Mouse (Mus musculus) CH12F3 (cell line): ENCODE results near the gene Notch2.
"Not testable (repeated sequence)": the region's sequence is repeated elsewhere in the genome, so short reads cannot be mapped to it uniquely, and the experiment has no call there.

ENCODE experiments used
- in situ Hi-C: fragments of 300-500 bp; cut with MboI; formaldehyde crosslinking; loops from 2 replicates; pipeline ENCODE4 v1.14.3; 2020; ENCODE audit warnings: low sequenced_read_pairs

Gene Notch2

DNA sequence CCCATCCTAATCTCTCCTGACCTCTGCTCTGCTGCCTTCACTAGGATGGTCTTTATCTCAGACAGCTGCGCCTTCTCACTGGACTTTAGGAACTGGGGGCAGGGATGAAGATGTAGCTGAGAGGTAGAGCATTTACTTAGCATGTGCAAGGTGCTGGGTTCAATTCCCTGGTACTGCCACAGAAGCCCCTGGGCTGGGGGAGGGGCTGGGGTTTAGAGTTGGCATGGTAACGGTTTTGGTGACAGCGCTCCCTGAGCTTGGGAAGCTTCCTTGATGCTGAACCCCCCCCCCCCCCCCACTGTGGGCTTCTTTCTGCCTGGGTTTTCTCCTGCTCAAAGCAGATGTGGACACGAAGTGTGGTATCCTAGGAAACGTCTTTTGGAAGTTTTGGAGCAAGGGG lies 80.6 kb downstream of the Notch2 start:
- in situ Hi-C loops, result no loop called here

- in situ Hi-C loops, result no loop called here
Measured at GRCm38 (mm10) chr3:98094629-98095583, 81.6 kb downstream of the Notch2 start.

DNA sequence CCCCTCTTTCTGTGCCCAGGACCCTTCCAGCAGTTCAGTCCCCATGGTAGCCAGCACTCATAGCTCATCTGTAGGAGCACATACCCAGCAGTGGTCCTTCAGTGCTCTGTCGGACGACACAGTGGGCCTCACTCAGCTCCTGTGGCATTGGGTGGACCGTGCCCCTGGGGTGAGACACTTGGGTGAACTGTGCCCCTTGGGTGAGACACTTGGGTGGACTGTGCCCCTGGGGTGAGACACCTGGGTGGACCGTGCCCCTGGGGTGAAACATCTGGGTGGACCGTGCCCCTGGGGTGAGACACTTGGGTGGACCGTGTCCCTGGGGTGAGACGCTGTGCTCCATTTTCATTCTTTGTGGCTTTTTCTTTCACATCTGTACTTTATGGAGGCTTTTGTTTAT lies 83.7 kb downstream of the Notch2 start:
- in situ Hi-C loops, result no loop called here

GRCm38 (mm10) chr3:98098676-98099075 lies 85.3 kb downstream of the Notch2 start:
- in situ Hi-C loops, result no loop called here

- in situ Hi-C loops, result no loop called here
Measured at GRCm38 (mm10) chr3:98099287-98099686, 86.0 kb downstream of the Notch2 start.

GRCm38 (mm10) chr3:98101541-98101940 lies 88.2 kb downstream of the Notch2 start:
- in situ Hi-C loops, result no loop called here

DNA sequence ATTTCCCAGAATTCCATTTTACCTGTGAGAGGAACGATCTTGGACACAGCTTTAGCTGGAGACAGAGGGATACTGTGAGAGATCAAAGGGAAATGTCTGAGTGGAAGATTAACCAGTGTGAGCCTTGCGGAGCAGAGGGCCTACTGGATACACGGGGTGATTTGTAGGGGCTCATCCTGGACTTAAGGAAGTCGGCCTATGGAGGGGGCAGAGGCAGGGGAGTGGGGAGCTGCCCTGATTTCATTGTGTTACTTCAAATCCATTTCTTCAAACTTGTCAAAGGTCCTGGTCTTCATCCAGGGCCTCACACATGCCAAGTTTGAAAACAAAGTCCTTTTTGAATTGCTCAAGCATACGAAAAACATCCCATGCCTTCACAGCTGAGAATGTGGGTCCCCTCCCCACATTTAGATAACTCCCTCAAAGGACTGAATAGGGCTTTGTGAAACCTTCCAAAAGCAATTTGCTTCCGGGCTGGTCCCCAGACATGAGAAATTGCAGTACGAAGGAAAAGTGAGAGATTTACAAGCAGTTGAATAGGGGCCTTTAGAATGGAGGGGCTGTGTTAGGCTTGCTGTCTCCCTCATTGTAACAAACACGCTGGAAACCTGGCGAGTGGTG lies 91.6 kb downstream of the Notch2 start:
- in situ Hi-C loops, result no loop called here

DNA sequence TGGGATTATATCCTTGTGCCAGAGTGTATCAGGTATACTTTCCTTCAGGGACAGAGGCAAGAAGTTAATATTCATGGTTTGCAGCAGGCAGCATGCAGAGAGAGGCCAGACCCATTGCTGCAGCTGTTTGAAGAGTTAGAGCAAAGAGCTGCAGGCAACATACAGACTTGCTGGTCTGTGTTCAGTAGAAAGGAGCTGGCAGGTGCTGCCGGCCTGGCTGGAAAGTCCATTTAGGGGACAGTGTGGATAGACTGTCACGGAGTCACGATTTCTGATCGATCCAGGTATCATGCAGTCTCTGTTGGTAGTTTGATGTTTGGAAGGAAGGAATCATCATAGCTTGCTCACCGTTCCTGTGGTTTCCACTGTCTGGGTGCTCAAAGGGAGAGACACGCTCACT lies 92.2 kb downstream of the Notch2 start:
- in situ Hi-C loops, result no loop called here

GRCm38 (mm10) chr3:98106115-98106514 lies 92.8 kb downstream of the Notch2 start:
- in situ Hi-C loops, result no loop called here

- in situ Hi-C loops, result no loop called here
Measured at GRCm38 (mm10) chr3:98106590-98107313, 93.4 kb downstream of the Notch2 start.

DNA sequence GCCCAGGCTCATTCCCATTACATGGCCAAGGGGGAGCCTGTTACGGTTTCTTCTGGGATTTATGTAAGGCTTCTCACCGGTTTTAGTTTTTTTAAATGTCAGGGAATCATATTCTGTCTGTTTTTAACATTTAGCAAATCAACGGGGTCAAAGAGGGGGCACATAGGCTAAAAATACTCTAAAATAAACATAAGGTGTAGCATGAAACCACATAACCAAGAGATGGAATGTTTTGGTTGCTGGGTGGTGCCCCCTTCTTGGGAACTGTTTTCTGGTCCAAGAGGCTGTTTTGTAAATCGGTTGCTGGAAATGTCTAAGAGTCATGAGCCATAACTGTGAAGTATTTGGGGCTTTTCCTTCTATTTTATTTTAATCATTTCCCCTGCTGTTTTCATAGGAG lies 95.1 kb downstream of the Notch2 start:
- in situ Hi-C loops, result no loop called here

DNA sequence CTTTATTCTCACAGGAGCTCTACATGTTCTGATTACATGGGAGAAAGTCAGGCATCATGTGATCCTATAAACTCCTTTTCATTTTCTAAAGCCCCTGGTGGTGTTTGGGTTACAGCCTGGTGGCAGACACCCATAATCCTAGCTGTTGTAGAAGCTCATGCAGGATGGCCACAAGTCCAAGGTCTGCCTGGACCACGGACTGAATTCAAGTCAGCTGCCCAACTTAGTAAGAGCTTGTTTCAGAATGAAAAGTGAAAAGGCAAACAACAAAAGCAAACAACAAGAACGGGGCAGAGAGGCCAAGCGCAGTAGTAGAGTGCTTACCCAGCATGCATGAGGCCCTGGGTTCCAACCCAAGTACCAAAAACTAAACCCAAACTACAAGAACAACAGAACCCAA lies 95.5 kb downstream of the Notch2 start:
- in situ Hi-C loops, result no loop called here

DNA sequence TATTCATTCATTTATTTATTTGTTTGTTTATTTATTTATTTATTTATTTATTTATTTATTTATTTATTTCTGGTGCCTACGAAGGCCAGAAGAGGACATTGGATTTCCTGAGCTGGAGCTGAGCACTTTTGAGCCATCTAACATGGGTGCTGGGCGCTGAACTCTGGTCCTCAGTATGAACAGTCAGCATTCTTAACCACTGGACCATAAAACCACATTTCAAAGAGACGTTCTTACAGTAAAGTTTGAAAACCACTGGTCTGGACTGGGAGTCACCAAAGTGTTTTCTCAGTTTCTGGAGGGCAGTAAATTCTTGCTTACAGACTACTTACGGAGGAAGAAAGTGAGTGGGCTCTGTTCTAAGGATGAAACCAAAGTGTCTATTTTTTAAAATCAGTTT lies 97.3 kb downstream of the Notch2 start:
- in situ Hi-C loops, result no loop called here

DNA sequence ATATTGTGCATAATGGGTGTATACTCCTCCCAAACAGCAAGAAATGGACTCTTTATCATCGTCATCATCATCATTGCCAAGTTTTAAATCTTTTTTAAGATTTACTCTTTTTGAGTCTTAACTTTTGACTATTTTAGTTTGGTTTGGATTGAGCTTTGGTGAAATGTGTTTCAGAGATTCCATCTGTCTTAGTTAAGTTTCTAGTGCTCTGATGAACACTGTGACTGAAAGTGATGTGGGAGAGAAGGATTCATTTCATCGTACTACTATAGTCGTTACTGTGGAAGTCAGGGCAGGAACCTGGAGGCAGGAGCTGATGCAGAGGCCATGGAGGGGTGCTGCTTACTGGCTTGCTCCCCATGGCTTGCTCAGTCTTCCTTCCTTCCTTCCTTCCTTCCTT lies 104.9 kb downstream of the Notch2 start:
- in situ Hi-C loops, result no loop called here

DNA sequence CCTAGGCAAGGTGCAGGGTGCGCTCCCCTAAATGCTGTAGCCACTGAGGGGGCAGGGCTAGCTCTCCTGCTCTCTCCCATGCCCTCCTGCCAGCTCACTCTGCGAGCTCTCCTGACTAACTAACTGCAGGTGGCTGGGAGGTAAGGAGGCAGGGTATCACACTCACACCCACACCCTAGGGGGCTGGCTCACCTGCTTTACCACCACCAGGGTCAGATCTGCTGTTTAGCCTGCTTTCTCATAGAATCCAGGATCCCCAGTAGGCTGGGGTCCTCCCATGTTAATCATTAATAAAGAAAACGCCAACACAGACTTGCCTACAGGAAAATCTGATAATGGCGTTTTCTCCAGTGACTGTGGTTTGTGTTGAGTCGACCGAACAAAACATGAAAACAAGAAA lies 106.0 kb downstream of the Notch2 start:
- in situ Hi-C loops, result no loop called here

DNA sequence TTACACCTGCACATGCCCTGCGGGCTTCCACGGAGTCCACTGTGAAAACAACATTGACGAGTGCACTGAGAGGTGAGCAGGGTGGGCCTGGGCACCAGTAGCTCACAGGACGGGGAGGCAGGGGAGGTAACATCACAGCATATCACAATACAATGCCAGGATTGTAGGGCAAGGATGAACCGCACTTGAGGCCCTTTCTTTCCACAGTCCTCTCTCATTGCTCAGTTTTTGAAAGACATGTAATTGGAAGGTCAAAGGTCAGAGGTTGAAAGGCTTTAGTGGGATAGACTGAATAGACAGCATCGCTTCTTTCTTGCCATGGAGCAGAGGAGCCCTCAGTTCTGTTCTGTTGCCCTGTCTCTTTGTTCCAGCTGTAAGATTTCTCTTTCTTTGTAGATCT lies 107.6 kb downstream of the Notch2 start:
- in situ Hi-C loops, result no loop called here

DNA sequence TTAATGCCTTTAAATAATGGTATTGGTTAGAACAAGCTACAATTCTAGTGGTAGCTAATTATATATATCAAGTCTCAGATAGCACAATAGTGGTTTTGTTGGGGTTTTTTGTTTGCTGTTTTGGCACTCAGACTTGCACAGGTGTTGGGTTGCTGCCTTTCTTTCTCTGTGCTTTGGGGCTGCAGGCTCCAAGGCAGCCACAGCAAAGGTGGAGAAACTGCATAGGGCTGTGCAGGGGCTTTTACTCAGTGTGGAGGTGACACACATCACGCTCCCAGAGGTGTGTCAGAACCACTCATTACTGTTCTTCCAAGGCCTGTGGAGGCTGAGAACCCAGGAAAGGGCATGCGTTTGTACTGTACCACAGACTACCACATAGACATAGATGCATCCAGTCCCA lies 114.4 kb downstream of the Notch2 start:
- in situ Hi-C loops, result no loop called here

GRCm38 (mm10) chr3:98128716-98129115 lies 115.4 kb downstream of the Notch2 start:
- in situ Hi-C loops, result no loop called here

- in situ Hi-C loops, result not testable (repeated sequence)
Measured at GRCm38 (mm10) chr3:98132140-98132539, 118.8 kb downstream of the Notch2 start.

GRCm38 (mm10) chr3:98132636-98133035 lies 119.3 kb downstream of the Notch2 start:
- in situ Hi-C loops, result no loop called here

DNA sequence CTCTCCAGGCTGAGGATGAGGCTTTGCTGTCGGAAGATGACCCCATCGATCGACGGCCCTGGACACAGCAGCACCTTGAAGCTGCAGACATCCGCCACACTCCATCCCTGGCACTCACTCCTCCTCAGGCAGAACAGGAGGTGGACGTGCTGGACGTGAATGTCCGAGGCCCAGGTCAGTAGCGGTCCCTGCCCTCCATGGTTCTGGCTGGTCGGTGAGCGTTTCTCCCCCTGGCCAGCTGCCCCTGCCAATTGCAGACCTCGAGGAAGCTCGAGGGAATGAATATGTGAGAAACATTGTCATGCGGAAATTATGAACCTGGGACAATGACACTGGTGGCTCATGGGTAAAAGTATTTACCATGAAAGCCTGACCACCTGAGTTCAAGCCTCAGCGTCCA lies 128.1 kb downstream of the Notch2 start:
- in situ Hi-C loops, result no loop called here

DNA sequence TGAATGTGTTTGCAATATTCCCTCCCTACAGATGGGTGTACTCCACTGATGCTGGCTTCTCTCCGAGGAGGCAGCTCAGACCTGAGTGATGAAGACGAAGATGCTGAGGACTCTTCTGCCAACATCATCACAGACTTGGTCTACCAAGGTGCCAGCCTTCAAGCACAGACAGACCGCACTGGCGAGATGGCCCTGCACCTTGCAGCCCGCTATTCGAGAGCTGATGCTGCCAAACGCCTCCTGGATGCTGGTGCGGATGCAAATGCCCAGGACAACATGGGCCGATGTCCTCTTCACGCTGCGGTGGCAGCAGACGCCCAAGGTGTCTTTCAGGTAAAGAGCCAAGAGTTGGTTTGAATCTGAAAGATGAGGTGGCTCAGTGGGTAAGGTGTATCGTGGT lies 129.5 kb downstream of the Notch2 start:
- in situ Hi-C loops, result no loop called here
